9 mouse cellular contexts compared by ENCODE assay signal in genomic region chr4:141866933-141867490, GRCm38 (mm10). TPM values are rescaled to one million over a fixed set of nuclear protein-coding genes. Genes with fewer than 3 reads are reported as not detected.
A peak's percentile ranks its signal among the peaks of the same experiment; 100 is the strongest.
DNase-seq lines count a peak whose midpoint lies in the region; ATAC-seq and TF ChIP-seq lines count a peak whose summit lies in the region.
"Had no signal": no experiment of that assay in that cellular context is flagged by ENCODE, and none has a peak within 500 bp of the region (broad histone marks: within the 10 kb centered on the region; RNA-seq: fewer than 3 reads in every experiment).

No protein-coding gene starts in this region.

- TF ChIP-seq POLR2A in lung, adult 2 months (IDR thresholded peaks at IDR 0.05; ENCODE audit: borderline replicate concordance, extremely low read depth, low read depth, low read length) = no peak

- H3K4me1 ChIP-seq in hindbrain, embryonic 12.5 days = peaks cover 46% of the 10 kb centered on the region
- H3K4me1 ChIP-seq in lung, adult 2 months (ENCODE audit: control insufficient read depth, insufficient read depth, low read length) = peaks cover 20% of the 10 kb centered on the region
- H3K4me1 ChIP-seq in stomach, embryonic 14.5 days (ENCODE audit: control insufficient read depth, insufficient read depth, low read length) = peaks cover 41% of the 10 kb centered on the region

- no peaks in the 10 kb centered on the region for H3K27me3 ChIP-seq in hindbrain, embryonic 12.5 days
- no peaks in the 10 kb centered on the region for H3K27me3 ChIP-seq in stomach, embryonic 14.5 days (ENCODE audit: control insufficient read depth, insufficient read depth, low read length)

- no peaks in the 10 kb centered on the region for H3K9me3 ChIP-seq in hindbrain, embryonic 12.5 days (replicated peaks)
- no peaks in the 10 kb centered on the region for H3K9me3 ChIP-seq in stomach, embryonic 14.5 days (ENCODE audit: control insufficient read depth, low read depth, low read length)

- H3K27ac ChIP-seq in hindbrain, embryonic 12.5 days = peak overlapping the region; percentile 78
- H3K27ac ChIP-seq in stomach, embryonic 14.5 days (ENCODE audit: low read length) = peak overlapping the region; percentile 44; the same call in 1 of the 2 replicates

- H3K9ac ChIP-seq in hindbrain, embryonic 12.5 days = peak overlapping the region; percentile 4; the same call in 1 of the 2 replicates
- no peak overlapping the region for H3K9ac ChIP-seq in stomach, embryonic 14.5 days (replicated peaks; ENCODE audit: low read depth, low read length)

- ATAC-seq in hindbrain, embryonic 12.5 days (ENCODE audit: low FRiP score) = peak; percentile 65
- peak; percentile 35; the same call in 1 of the 2 replicates for ATAC-seq in stomach, embryonic 14.5 days (ENCODE audit: insufficient number of reproducible peaks, insufficient read depth, low FRiP score, low read depth)

- no peaks in the 10 kb centered on the region; the same call in none of the 2 replicates for H3K36me3 ChIP-seq in hindbrain, embryonic 12.5 days
- peaks cover 11% of the 10 kb centered on the region; the same call in 1 of the 2 replicates for H3K36me3 ChIP-seq in stomach, embryonic 14.5 days (ENCODE audit: control insufficient read depth, insufficient read depth, low read length)

- no peak for TF ChIP-seq CTCF in lung, adult 2 months (IDR thresholded peaks at IDR 0.05; ENCODE audit: insufficient read depth, low read length)

- H3K4me3 ChIP-seq in hindbrain, embryonic 12.5 days = no peak overlapping the region
- H3K4me3 ChIP-seq in lung, adult 2 months (replicated peaks; ENCODE audit: extremely low read depth, low read depth, low read length) = no peak overlapping the region
- no peak overlapping the region for H3K4me3 ChIP-seq in stomach, embryonic 14.5 days (ENCODE audit: low read depth, low read length)

- H3K4me2 ChIP-seq in hindbrain, embryonic 12.5 days (replicated peaks) = peak overlapping the region; percentile 21; the same call in 1 of the 2 replicates
- 0 out of 2 replicates have a peak overlapping the region, but pooled peaks have one; percentile 18 for H3K4me2 ChIP-seq in stomach, embryonic 14.5 days (replicated peaks; ENCODE audit: low read depth, low read length)

- 22% methylated on average over 10 of the region's 10 CpGs for WGBS in hindbrain, embryonic 12.5 days
- 38% methylated on average over 10 of the region's 10 CpGs for WGBS in lung, adult 2 months
- 28% methylated on average over 10 of the region's 10 CpGs for WGBS in stomach, embryonic 14.5 days

- DNase-seq in gastrocnemius, postnatal 10 days = peak; percentile 53
- DNase-seq in gastrocnemius, adult 18-20 months (ENCODE audit: low spot score) = no peak
- peak; percentile 82 for DNase-seq in brain, adult 2 months (ENCODE audit: low read depth, low spot score)
- DNase-seq in lung, adult 2 months = peak; percentile 36
- DNase-seq in thymus, adult 18-20 months = no peak
- DNase-seq in B cell, adult 2 months = no peak

RNA-seq across cellular contexts. Expression of gene Efhd2, which starts 7.7 kb away (rescaled TPM):
- total RNA-seq in gastrocnemius, postnatal 10 days (2021) = 10 to 100 TPM; 26.2 to 31.6 TPM
- total RNA-seq in gastrocnemius, adult 18-20 months (2021) = 1 to 10 TPM; 2.8 to 4.7 TPM
- polyA plus RNA-seq in hindbrain, embryonic 12.5 days (2016; fragmentation: Nextera tagmentation; extraction: Ambion mirVana) = 79.7 and 83.8 TPM in 2 replicates
- 95.0 and 116 TPM in 2 replicates for polyA plus RNA-seq in lung, adult 2 months (2012; rRNA removed)
- polyA plus RNA-seq in stomach, embryonic 14.5 days (2014; fragmentation: Nextera tagmentation; extraction: Ambion mirVana) = 58.8 and 65.0 TPM in 2 replicates

RNA-seq across cellular contexts. Expression of gene Ctrc, which starts 20.9 kb away (rescaled TPM):
- total RNA-seq in gastrocnemius, postnatal 10 days (2021) = not detected
- not detected for total RNA-seq in gastrocnemius, adult 18-20 months (2021)
- not detected in 2 replicates for polyA plus RNA-seq in hindbrain, embryonic 12.5 days (2016; fragmentation: Nextera tagmentation; extraction: Ambion mirVana)
- polyA plus RNA-seq in lung, adult 2 months (2012; rRNA removed) = 4.7 TPM in 1 of 2 replicates, not detected in the other
- polyA plus RNA-seq in stomach, embryonic 14.5 days (2014; fragmentation: Nextera tagmentation; extraction: Ambion mirVana) = not detected in 2 replicates
- total RNA-seq: heart, adult 18-20 months had no signal

RNA-seq across cellular contexts. Expression of gene Cela2a, which starts 41.1 kb away (rescaled TPM):
- total RNA-seq in gastrocnemius, postnatal 10 days (2021) = not detected
- under 1 TPM in 1 of 2 experiments, not detected in 1; 0.78 TPM for total RNA-seq in gastrocnemius, adult 18-20 months (2021)
- polyA plus RNA-seq in hindbrain, embryonic 12.5 days (2016; fragmentation: Nextera tagmentation; extraction: Ambion mirVana) = not detected in 2 replicates
- polyA plus RNA-seq in lung, adult 2 months (2012; rRNA removed) = 1.5 and 37.8 TPM in 2 replicates
- 0.73 TPM in 1 of 2 replicates, not detected in the other for polyA plus RNA-seq in stomach, embryonic 14.5 days (2014; fragmentation: Nextera tagmentation; extraction: Ambion mirVana)
- total RNA-seq: heart, adult 18-20 months had no signal

Comparison
In these comparisons a context has a peak if more than half of its experiments do, and no peak if none do; other contexts are left out.
1. DNase-seq: peak in gastrocnemius, postnatal 10 days (single experiment), brain, adult 2 months (single experiment) and lung, adult 2 months (single experiment); none in gastrocnemius, adult 18-20 months (single experiment), thymus, adult 18-20 months (0 of 2) and B cell, adult 2 months (0 of 2).